Mouse (Mus musculus) lung, postnatal 14 days (tissue): Measurements from ENCODE around the gene Itgb5.

ENCODE experiments used
- DNase-seq: peaks from one replicate; pipeline ENCODE4 v3.0.0; 2021

Gene Itgb5

GRCm38 (mm10) chr16:33879556-33879955 lies 50.1 kb downstream of the Itgb5 start:
- no peak for DNase-seq

DNA sequence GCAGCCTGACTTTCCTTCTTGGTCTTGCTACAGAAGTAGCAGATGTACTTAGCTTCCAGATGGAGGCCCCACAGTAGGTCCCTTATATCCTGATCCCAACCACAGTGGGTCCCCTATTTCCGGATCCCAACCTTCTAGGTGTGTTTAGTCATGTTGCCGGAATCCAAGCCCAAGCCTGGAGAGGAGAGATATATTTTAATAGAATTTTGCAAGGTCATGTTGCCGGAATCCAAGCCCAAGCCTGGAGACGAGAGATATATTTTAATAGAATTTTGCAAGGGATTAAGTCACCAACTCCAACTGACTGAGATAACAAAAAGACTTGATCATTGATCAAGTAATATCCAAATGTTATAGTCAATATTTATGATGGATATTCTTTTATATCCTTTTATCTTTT lies 51.3 kb downstream of the Itgb5 start:
- no peak for DNase-seq

- DNase-seq = peak; percentile 29
Observed at GRCm38 (mm10) chr16:33882540-33882939, 53.1 kb downstream of the Itgb5 start.

DNA sequence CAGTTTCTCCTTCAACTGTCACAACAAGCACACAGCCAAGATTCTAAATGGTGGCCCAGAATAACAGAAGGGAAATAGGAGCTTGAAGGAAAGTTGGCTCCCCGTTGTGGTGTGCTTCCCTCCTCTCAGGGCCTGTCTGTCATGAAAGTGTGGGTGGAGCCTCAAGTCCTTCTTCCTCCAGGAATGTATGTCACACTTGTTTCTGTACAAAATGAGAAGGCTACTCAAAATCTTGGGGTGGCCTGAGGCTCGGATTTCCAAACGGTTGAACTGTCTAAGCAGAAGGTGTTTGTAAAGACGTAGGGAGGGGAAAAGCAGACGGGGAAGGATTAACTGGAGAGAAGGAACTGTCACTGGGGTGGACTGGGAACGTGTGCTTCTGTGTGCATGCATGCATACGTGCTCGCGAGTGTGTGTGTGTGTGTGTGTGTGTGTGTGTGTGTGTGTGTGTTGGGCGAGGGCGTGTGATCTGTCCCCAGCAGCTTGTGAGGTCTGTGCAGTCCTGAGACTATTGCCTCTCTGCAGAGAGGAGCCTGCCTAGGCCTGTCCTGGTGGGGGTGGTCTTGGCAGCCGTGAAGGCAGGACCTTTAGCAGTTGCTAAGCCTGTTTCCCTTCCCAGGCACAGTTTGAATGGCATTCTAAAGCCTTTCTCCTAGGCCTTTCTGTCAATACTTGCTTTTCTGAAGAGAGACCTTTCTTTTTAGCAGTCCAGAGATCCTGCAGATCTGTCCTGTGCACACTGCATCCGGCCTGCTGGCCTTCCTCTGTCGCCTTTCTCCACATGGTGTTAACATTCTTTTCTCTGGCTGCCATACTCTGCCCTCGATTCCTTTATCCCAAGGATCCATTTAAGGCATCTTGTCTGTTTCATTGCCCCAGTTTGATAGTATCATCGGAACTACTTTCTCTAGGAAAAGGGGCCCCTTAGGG lies 53.8 kb downstream of the Itgb5 start:
- peak; percentile 14 for DNase-seq

GRCm38 (mm10) chr16:33884201-33884600 lies 54.7 kb downstream of the Itgb5 start:
- DNase-seq = no peak

DNA sequence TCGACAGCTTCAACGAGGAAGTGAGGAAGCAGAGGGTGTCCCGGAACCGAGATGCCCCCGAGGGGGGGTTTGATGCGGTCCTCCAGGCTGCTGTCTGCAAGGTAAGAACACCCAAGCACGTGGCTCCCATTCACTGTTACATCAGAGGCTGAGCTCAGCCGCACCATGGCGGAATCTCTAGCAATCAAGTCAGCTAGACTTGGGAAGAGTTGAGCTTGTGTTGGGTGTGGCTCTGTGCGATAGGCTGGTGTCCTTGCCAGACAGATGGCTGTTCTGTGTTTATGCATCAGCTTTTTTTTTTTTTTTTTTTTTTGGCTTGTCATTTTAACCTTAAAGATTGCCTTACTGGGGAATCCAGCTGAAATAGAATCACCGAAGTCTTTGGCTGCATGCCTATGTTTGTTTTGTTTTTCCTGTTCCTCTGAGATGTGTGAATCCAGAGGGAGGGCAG lies 55.6 kb downstream of the Itgb5 start:
- DNase-seq = peak; percentile 24

- no peak for DNase-seq
Observed at GRCm38 (mm10) chr16:33885671-33886328, 56.3 kb downstream of the Itgb5 start.

- DNase-seq = peak; percentile 42
Observed at GRCm38 (mm10) chr16:33886665-33887064, 57.2 kb downstream of the Itgb5 start.

- DNase-seq = no peak
Observed at GRCm38 (mm10) chr16:33887981-33888380, 58.5 kb downstream of the Itgb5 start.

GRCm38 (mm10) chr16:33889000-33889607 lies 59.6 kb downstream of the Itgb5 start:
- DNase-seq = no peak

DNA sequence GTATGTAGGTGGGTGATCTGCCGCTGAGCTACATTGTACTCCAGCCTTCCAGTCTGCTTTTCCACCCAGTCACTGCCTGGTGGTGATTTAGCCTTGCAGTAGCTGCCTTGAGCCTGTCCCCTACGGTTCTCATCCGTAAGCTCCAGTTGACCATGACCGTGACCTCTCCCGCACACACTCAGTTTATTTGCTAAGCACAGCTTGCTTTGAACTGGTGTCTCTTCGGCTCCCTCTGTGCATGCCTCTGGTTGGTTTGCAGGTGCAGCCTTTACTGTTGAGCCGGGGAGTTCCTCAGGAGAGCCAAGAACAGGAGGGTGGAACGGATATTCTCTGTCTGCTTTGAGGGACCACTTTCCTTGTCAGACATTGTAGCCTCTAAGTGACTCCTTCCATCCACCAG lies 61.6 kb downstream of the Itgb5 start:
- DNase-seq = no peak

DNA sequence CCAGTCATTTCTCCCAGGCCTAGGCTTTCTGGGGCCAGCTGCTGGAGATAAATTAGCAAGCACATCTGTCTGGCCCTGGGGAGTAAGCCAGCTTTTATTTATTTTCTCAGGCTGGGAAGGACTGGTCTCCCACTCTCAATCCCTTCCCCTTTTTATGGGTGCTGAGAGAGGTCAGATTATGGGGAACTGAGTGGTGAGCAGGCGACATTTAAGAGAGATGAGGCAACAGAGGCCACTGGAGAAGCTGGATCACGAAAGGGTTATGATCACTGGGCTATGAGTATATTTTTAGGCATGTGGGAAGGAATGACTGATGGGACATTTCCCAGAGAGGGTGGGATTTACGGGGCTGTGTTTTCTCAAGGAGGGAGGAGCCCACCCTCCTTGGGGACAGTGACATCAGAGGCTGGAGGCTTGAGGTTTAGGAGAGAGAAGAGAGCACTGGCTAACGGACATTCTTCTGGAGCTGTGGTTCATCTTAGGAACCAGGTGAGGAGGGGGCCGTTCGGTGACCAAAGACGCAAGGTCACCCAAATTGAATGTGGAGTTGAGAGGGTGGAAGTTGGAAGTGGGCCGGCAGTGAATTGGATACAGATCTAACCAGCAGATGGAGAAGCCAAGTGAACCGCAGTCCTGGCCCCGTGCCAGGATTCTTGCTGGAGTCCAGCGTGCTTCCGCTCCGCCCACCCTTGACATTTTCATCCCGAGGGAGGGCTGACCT lies 62.3 kb downstream of the Itgb5 start:
- peak; percentile 89 for DNase-seq

DNA sequence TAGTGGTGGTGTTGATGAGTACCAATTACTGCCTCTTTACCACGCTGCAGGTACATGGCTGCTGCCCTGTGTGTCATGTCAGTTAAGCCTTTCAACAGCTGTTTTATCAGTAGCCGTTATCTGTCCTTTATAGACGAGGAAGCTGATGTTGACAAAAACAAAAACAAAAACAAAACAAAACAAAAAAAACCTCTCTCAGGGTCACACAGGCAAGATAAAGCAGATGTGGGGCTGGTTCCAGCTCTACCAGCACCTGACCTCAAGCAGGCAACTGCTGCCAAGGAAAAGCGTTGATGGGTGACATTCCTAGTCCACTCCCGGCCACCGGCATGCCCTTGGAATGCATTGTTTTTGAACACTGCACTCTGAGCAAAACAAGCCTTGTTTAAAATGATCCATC lies 63.1 kb downstream of the Itgb5 start:
- peak; percentile 48 for DNase-seq

DNA sequence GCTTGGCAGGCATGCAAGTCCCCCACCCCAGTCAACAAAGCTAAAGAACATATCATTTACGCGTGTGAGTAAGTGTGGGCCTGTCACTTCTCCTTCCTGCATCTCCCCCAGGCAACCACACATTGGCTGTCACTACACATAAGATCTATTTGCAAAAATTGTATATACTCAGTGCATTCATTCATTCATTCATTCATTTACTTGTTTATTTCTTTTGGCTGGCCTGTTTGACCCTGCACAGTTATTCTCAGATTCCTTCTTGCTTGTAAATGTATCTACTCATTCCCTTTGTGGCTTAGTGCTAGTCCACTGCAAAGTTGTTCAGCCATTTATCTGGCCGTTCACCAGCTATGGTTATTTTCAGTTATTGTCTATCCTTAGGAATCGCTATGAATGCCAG lies 64.3 kb downstream of the Itgb5 start:
- no peak for DNase-seq

GRCm38 (mm10) chr16:33894449-33894848 lies 65.0 kb downstream of the Itgb5 start:
- no peak for DNase-seq

DNA sequence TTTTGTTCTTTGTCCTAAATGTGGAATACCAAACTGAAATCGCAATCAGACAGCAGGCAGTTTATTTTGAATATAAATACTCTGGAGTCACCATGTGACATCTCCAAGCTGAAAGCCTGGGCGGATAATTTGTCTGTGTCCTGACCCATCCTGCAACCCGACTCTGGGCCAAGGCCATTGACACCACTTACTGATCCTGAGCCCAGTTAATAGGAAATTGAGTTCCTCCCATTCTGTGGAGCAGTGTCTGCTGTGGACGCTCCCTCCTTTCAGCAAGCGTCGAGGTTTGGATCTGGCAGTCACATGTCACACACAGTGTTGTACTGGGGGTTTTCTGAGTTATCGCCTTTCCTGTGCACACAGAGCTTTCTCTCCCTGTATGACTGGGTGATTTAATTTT lies 66.2 kb downstream of the Itgb5 start:
- DNase-seq = peak; percentile 37

DNA sequence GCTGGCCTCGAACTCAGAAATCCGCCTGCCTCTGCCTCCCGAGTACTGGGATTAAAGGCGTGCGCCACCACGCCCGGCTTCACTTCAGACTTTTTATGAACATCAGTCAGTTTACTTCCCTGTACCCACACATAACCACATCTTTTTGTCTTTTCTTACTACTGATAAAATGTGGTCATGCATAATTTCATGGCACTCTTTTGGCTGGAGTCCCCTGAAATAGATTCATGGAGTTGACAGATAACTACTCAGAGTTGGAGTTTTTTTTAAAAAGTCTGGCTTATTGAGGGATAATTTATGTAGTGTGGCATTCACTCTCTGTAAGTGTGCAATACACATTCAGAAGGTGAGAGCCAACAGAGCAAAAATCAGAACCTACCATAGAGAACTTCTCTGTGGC lies 67.3 kb downstream of the Itgb5 start:
- DNase-seq = no peak

GRCm38 (mm10) chr16:33903664-33904441 lies 74.4 kb downstream of the Itgb5 start:
- DNase-seq = no peak

GRCm38 (mm10) chr16:33904553-33904952 lies 75.1 kb downstream of the Itgb5 start:
- no peak for DNase-seq

DNA sequence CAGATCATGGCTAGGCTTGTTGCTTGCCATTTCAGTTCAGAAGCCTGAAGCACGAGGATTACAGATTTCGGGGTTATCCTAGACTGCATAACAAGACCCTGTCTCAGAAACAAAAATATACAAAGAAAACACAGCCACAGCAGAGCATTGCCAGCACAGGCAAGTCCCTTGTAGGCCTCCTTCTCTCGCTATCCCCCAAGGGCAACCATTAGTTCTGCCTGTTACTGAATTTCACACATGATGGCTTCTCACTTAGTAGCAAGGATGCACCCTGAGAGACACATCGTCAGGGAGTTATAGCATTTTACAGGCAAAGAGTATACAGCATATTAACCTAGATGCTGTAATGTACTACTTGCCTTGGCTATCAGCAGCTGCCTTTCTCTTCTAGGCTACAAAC lies 78.8 kb downstream of the Itgb5 start:
- DNase-seq = no peak

- DNase-seq = no peak
Observed at GRCm38 (mm10) chr16:33914997-33915396, 85.5 kb downstream of the Itgb5 start.
